25 mouse cellular contexts compared by ENCODE assay signal in the genomic region with DNA sequence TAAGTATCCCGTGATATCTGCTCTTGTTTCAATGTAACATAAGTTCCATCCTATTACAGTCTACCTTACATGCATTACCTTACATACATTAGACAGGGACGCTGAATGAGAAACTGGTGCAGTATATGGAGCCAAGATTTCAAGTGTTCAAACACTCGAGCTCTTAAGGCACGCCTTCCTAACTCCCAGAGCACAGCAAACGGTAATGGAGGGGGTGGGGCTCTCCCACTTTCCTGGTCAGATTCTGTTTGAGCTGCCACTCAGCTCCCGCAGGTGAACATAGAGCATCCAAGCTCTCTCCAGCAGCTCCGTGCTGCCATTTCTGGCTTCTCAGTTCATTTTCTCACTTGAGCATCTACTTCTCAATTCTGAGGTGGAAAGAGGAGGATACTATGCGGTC. TPM values are rescaled to one million over a fixed set of nuclear protein-coding genes. Genes with fewer than 3 reads are reported as not detected.
DNase-seq lines count a peak whose midpoint lies in the region; ATAC-seq and TF ChIP-seq lines count a peak whose summit lies in the region.
"Had no signal": no experiment of that assay in that cellular context is flagged by ENCODE, and none has a peak within 500 bp of the region (broad histone marks: within the 10 kb centered on the region; RNA-seq: fewer than 3 reads in every experiment).

No protein-coding gene starts in this region.

- peaks cover 14% of the 10 kb centered on the region for H3K4me1 ChIP-seq in hindbrain, embryonic 13.5 days (replicated peaks)
- no peaks in the 10 kb centered on the region; the same call in 1 of the 2 replicates for H3K4me1 ChIP-seq in hindbrain, embryonic 14.5 days (replicated peaks; ENCODE audit: control insufficient read depth, insufficient read depth, low read length)
- H3K4me1 ChIP-seq in lung, embryonic 15.5 days: peaks cover 23% of the 10 kb centered on the region
- H3K4me1 ChIP-seq in lung, postnatal 0 days (ENCODE audit: insufficient read depth, low read depth, low read length): peaks cover 6% of the 10 kb centered on the region; the same call in 1 of the 2 replicates
- no peaks in the 10 kb centered on the region for H3K4me1 ChIP-seq in intestine, postnatal 0 days (replicated peaks; ENCODE audit: control insufficient read depth, insufficient read depth, low read length)
- H3K4me1 ChIP-seq: embryonic facial prominence, embryonic 12.5 days; hindbrain, embryonic 12.5 days had no signal

- no peak for ATAC-seq in hindbrain, embryonic 13.5 days (ENCODE audit: low FRiP score)
- ATAC-seq in hindbrain, embryonic 14.5 days (ENCODE audit: low FRiP score): no peak
- ATAC-seq in lung, embryonic 15.5 days (ENCODE audit: borderline replicate concordance, extremely low read depth, low FRiP score, low TSS enrichment): peak; percentile 75
- ATAC-seq in lung, postnatal 0 days: peak; percentile 90
- no peak for ATAC-seq in intestine, postnatal 0 days
- ATAC-seq: forebrain, embryonic 15.5 days; hindbrain, postnatal 0 days; Patski had no signal

- no peaks in the 10 kb centered on the region for H3K27me3 ChIP-seq in hindbrain, embryonic 13.5 days
- H3K27me3 ChIP-seq in hindbrain, embryonic 14.5 days (ENCODE audit: control insufficient read depth, insufficient read depth, low read length): no peaks in the 10 kb centered on the region
- no peaks in the 10 kb centered on the region for H3K27me3 ChIP-seq in lung, embryonic 15.5 days
- H3K27me3 ChIP-seq in lung, postnatal 0 days (replicated peaks; ENCODE audit: insufficient read depth, low read length): no peaks in the 10 kb centered on the region
- H3K27me3 ChIP-seq in intestine, postnatal 0 days (replicated peaks; ENCODE audit: control insufficient read depth, insufficient read depth, low read length): no peaks in the 10 kb centered on the region
- H3K27me3 ChIP-seq: CH12.LX; embryonic facial prominence, embryonic 12.5 days; embryonic facial prominence, embryonic 15.5 days; forebrain, embryonic 15.5 days; hindbrain, embryonic 12.5 days; Patski had no signal

- TF ChIP-seq EP300 in lung, postnatal 0 days (IDR thresholded peaks at IDR 0.05): no peak

- H3K4me3 ChIP-seq in hindbrain, embryonic 13.5 days: no peak overlapping the region
- H3K4me3 ChIP-seq in hindbrain, embryonic 14.5 days (replicated peaks; ENCODE audit: low read length): no peak overlapping the region
- H3K4me3 ChIP-seq in lung, embryonic 15.5 days: no peak overlapping the region
- no peak overlapping the region for H3K4me3 ChIP-seq in lung, postnatal 0 days (ENCODE audit: low read depth, low read length)
- H3K4me3 ChIP-seq in intestine, postnatal 0 days (ENCODE audit: low read depth, low read length): no peak overlapping the region
- H3K4me3 ChIP-seq: embryonic facial prominence, embryonic 12.5 days; embryonic facial prominence, embryonic 15.5 days; forebrain, embryonic 15.5 days; gastrocnemius, adult 2 months; hindbrain, embryonic 12.5 days had no signal

- no peak for TF ChIP-seq CTCF in lung, postnatal 0 days (IDR thresholded peaks at IDR 0.05)
- no peak for TF ChIP-seq CTCF in intestine, postnatal 0 days (IDR thresholded peaks at IDR 0.05; ENCODE audit: low read depth)

- no peak overlapping the region for H3K4me2 ChIP-seq in hindbrain, embryonic 13.5 days
- no peak overlapping the region for H3K4me2 ChIP-seq in hindbrain, embryonic 14.5 days (replicated peaks)
- peak overlapping the region; percentile 17; the same call in 1 of the 2 replicates for H3K4me2 ChIP-seq in lung, embryonic 15.5 days
- H3K4me2 ChIP-seq in lung, postnatal 0 days (replicated peaks; ENCODE audit: low read depth, low read length): no peak overlapping the region
- no peak overlapping the region for H3K4me2 ChIP-seq in intestine, postnatal 0 days (replicated peaks; ENCODE audit: low read depth)
- H3K4me2 ChIP-seq: embryonic facial prominence, embryonic 12.5 days; embryonic facial prominence, embryonic 15.5 days; forebrain, embryonic 15.5 days; heart, embryonic 11.5 days; hindbrain, embryonic 12.5 days had no signal

- no peak overlapping the region for H3K9ac ChIP-seq in hindbrain, embryonic 13.5 days
- H3K9ac ChIP-seq in hindbrain, embryonic 14.5 days: no peak overlapping the region
- no peak overlapping the region for H3K9ac ChIP-seq in lung, embryonic 15.5 days
- no peak overlapping the region for H3K9ac ChIP-seq in lung, postnatal 0 days (replicated peaks; ENCODE audit: low read depth)
- H3K9ac ChIP-seq in intestine, postnatal 0 days (ENCODE audit: low read depth, low read length): no peak overlapping the region
- H3K9ac ChIP-seq: embryonic facial prominence, embryonic 12.5 days; embryonic facial prominence, embryonic 15.5 days; forebrain, embryonic 15.5 days; hindbrain, embryonic 12.5 days had no signal

- DNase-seq in hindbrain, embryonic 14.5 days (ENCODE audit: low spot score): no peak
- DNase-seq in lung, postnatal 0 days (ENCODE audit: low spot score): peak; percentile 87
- DNase-seq in lung, postnatal 25 days (ENCODE audit: low spot score): peak; percentile 52
- DNase-seq in urinary bladder, postnatal 4 days (ENCODE audit: low spot score in 2 of 2): no peak
- no peak for DNase-seq in retina, embryonic 14.5 days (ENCODE audit: low spot score)
- DNase-seq: adrenal gland, postnatal 10 days; adrenal gland, postnatal 36 days; B cell, adult 2 months; cerebellum, adult 18-20 months; cerebellum, adult 9-10 months; cerebellum, postnatal 14 days; gastrocnemius, adult 2 months; gastrocnemius, postnatal 14 days had no signal

- peak overlapping the region; percentile 48; the same call in 1 of the 2 replicates for H3K27ac ChIP-seq in hindbrain, embryonic 13.5 days
- H3K27ac ChIP-seq in hindbrain, embryonic 14.5 days: no peak overlapping the region
- H3K27ac ChIP-seq in lung, embryonic 15.5 days: peak overlapping the region; percentile 65
- no peak overlapping the region for H3K27ac ChIP-seq in lung, postnatal 0 days (ENCODE audit: low read length)
- no peak overlapping the region for H3K27ac ChIP-seq in intestine, postnatal 0 days (ENCODE audit: low read depth, low read length)
- H3K27ac ChIP-seq: embryonic facial prominence, embryonic 12.5 days; embryonic facial prominence, embryonic 15.5 days; forebrain, embryonic 15.5 days; gastrocnemius, adult 2 months; hindbrain, embryonic 12.5 days; hindbrain, postnatal 0 days had no signal

- peaks cover 33% of the 10 kb centered on the region for H3K36me3 ChIP-seq in hindbrain, embryonic 13.5 days
- H3K36me3 ChIP-seq in hindbrain, embryonic 14.5 days (replicated peaks; ENCODE audit: control insufficient read depth, insufficient read depth): peaks cover 16% of the 10 kb centered on the region; the same call in 1 of the 2 replicates
- H3K36me3 ChIP-seq in lung, embryonic 15.5 days: peaks cover 16% of the 10 kb centered on the region
- no peaks in the 10 kb centered on the region for H3K36me3 ChIP-seq in lung, postnatal 0 days (ENCODE audit: insufficient read depth, low read length)
- peaks cover 16% of the 10 kb centered on the region; the same call in 1 of the 2 replicates for H3K36me3 ChIP-seq in intestine, postnatal 0 days (ENCODE audit: control insufficient read depth, insufficient read depth)

- 0 out of 2 replicates have a peak, but pooled peaks cover 7% of the 10 kb centered on the region for H3K9me3 ChIP-seq in hindbrain, embryonic 13.5 days
- H3K9me3 ChIP-seq in hindbrain, embryonic 14.5 days (ENCODE audit: control insufficient read depth, low read length): no peaks in the 10 kb centered on the region
- no peaks in the 10 kb centered on the region for H3K9me3 ChIP-seq in lung, embryonic 15.5 days
- no peaks in the 10 kb centered on the region for H3K9me3 ChIP-seq in lung, postnatal 0 days (ENCODE audit: low read length)
- H3K9me3 ChIP-seq in intestine, postnatal 0 days (ENCODE audit: control insufficient read depth): no peaks in the 10 kb centered on the region
- H3K9me3 ChIP-seq: embryonic facial prominence, embryonic 12.5 days; embryonic facial prominence, embryonic 15.5 days; forebrain, embryonic 15.5 days; G1E; hindbrain, embryonic 12.5 days had no signal

- 90% methylated on average over 8 of the region's 8 CpGs for WGBS in hindbrain, embryonic 13.5 days
- 79% methylated on average over 8 of the region's 8 CpGs for WGBS in hindbrain, embryonic 14.5 days
- 54% methylated on average over 8 of the region's 8 CpGs for WGBS in lung, embryonic 15.5 days
- WGBS in lung, postnatal 0 days: 54% methylated on average over 8 of the region's 8 CpGs
- 67% methylated on average over 8 of the region's 8 CpGs for WGBS in intestine, postnatal 0 days

RNA-seq across cellular contexts. Expression of a gene that starts 44.9 kb away (rescaled TPM):
- polyA plus RNA-seq in hindbrain, embryonic 13.5 days (2015; fragmentation: Nextera tagmentation; extraction: Ambion mirVana): 60.7 and 73.6 TPM in 2 replicates
- polyA plus RNA-seq in hindbrain, embryonic 14.5 days (2014; fragmentation: Nextera tagmentation; extraction: Ambion mirVana): 64.2 and 74.2 TPM in 2 replicates
- polyA plus RNA-seq in lung, embryonic 15.5 days (2015; fragmentation: Nextera tagmentation; extraction: Ambion mirVana): 64.1 and 65.6 TPM in 2 replicates
- polyA plus RNA-seq in lung, postnatal 0 days (2015; fragmentation: Nextera tagmentation; extraction: Ambion mirVana): 81.3 and 84.1 TPM in 2 replicates
- 86.5 and 86.9 TPM in 2 replicates for polyA plus RNA-seq in intestine, postnatal 0 days (2015; fragmentation: Nextera tagmentation; extraction: Ambion mirVana)

Comparison
In these comparisons a context has a peak if more than half of its experiments do, and no peak if none do; other contexts are left out.
1. H3K27ac ChIP-seq: peak in hindbrain, embryonic 13.5 days (single experiment) and lung, embryonic 15.5 days (single experiment); none in hindbrain, embryonic 14.5 days (single experiment), lung, postnatal 0 days (single experiment) and intestine, postnatal 0 days (single experiment).
2. ATAC-seq: peak in lung, embryonic 15.5 days (single experiment) and lung, postnatal 0 days (single experiment); none in hindbrain, embryonic 13.5 days (single experiment), hindbrain, embryonic 14.5 days (single experiment) and intestine, postnatal 0 days (single experiment).
3. DNase-seq: peak in lung, postnatal 0 days (single experiment) and lung, postnatal 25 days (single experiment); none in hindbrain, embryonic 14.5 days (single experiment), urinary bladder, postnatal 4 days (0 of 2) and retina, embryonic 14.5 days (single experiment).